Mouse (Mus musculus) spleen, adult 2 months (tissue): ENCODE measurements around the gene H1f0. TPM values are rescaled to one million over a fixed set of nuclear protein-coding genes. Genes with fewer than 3 reads are reported as not detected.
A peak's percentile ranks its signal among the peaks of the same experiment; 100 is the strongest.

ENCODE experiments used
- DNase-seq, 2 experiments: peaks; one replicate each; pipeline versions ENCODE4 v3.0.0 to v3.0.0-alpha.2; 2012 to 2021; ENCODE audit warnings: low spot score in 2 of 2, low read depth in 1 of 2
- H3K27ac ChIP-seq: fragments of 200-500 bp; 2 replicates; pipeline ENCODE4 v1.5.1; 2012; ENCODE audit warnings: low read length, inconsistent platforms; ENCODE audit not compliant: insufficient read depth
- H3K27me3 ChIP-seq: fragments of 200-500 bp; 2 replicates; pipeline ENCODE4 v1.6.1; 2012; ENCODE audit warnings: mild to moderate bottlenecking, moderate library complexity, low read length, inconsistent platforms; ENCODE audit not compliant: control insufficient read depth, insufficient read depth
- H3K36me3 ChIP-seq: fragments of 200-500 bp; 2 replicates; pipeline ENCODE4 v1.6.1; 2012; ENCODE audit warnings: mild to moderate bottlenecking, low read length, inconsistent platforms; ENCODE audit not compliant: control insufficient read depth, insufficient read depth
- H3K4me1 ChIP-seq: fragments of 200-500 bp; 2 replicates; pipeline ENCODE4 v1.6.1; 2011; ENCODE audit warnings: inconsistent platforms; ENCODE audit not compliant: control insufficient read depth, insufficient read depth, insufficient read length
- H3K4me3 ChIP-seq: fragments of 200-500 bp; 2 replicates; pipeline ENCODE4 v1.5.1; 2011; ENCODE audit warnings: mild to moderate bottlenecking, inconsistent platforms; ENCODE audit not compliant: insufficient read depth, insufficient read length; ENCODE audit errors: extremely low read depth
- CTCF ChIP-seq: fragments of 200-500 bp; IDR thresholded peaks from 2 replicates; pipeline ENCODE4 v1.5.1; 2011; ENCODE audit warnings: mild to moderate bottlenecking, inconsistent platforms; ENCODE audit not compliant: insufficient read depth, insufficient read length, insufficient replicate concordance; ENCODE audit errors: extremely low read depth
- POLR2A ChIP-seq: fragments of 200-500 bp; IDR thresholded peaks from 2 replicates; pipeline ENCODE4 v1.6.1; 2011; ENCODE audit warnings: low read depth, low read length, inconsistent platforms
- WGBS: fragments of 180-500 bp; shearing (Covaris S2); methylation state at CpG from one replicate; pipeline ENCODE4 v1.1.7; 2018; 5-methylcytosine and 5-hydroxymethylcytosine counted together
- polyA plus RNA-seq: library from polyadenylated mRNA; depleted of rRNA; stranded (reverse); fragments of >200 nt; gene quantifications from 2 replicates; pipeline ENCODE4 v1.2.3, GENCODE M21; 2012

H1f0 gene
- polyA plus RNA-seq, 1 experiment = 14.3 TPM

GRCm38 (mm10) chr15:79057850-79058249 lies 29.6 kb downstream of the H1f0 start:
- TF ChIP-seq CTCF (no peak), POLR2A (no peak)
- no peak for DNase-seq
- no peak overlapping the region for H3K27ac ChIP-seq
- no peak overlapping the region for H3K4me3 ChIP-seq
- peaks cover 2% of the 10 kb centered on the region; the same call in 1 of the 2 replicates for H3K4me1 ChIP-seq
- 85% methylated on average over 6 of the region's 6 CpGs for WGBS
- H3K27me3 ChIP-seq = no peaks in the 10 kb centered on the region
- H3K36me3 ChIP-seq = peaks cover 51% of the 10 kb centered on the region

GRCm38 (mm10) chr15:79060887-79061565 lies 32.8 kb downstream of the H1f0 start:
- Histone ChIP-seq H3K36me3 (peaks cover 24% of the 10 kb centered on the region), H3K27ac (no peak overlapping the region), H3K4me1 (peaks cover 2% of the 10 kb centered on the region), H3K27me3 (no peaks in the 10 kb centered on the region), H3K4me3 (no peak overlapping the region)
- 88% methylated on average over 14 of the region's 14 CpGs for WGBS
- DNase-seq = no peak
- no peak for TF ChIP-seq POLR2A
- TF ChIP-seq CTCF = no peak

- Histone ChIP-seq H3K27ac (peak within 1 kb of the TSS; percentile 81), H3K27me3 (no peaks in the 10 kb centered on the region), H3K36me3 (peaks cover 16% of the 10 kb centered on the region), H3K4me3 (peak within 1 kb of the TSS; percentile 98), H3K4me1 (peaks cover 2% of the 10 kb centered on the region)
- WGBS = under 1% methylated on average over 80 of the region's 80 CpGs
- peak; percentile 96 to 99 for DNase-seq
- TF ChIP-seq CTCF (no peak), POLR2A (peak; percentile 36; the same call in 1 of the 2 replicates)
Observed at GRCm38 (mm10) chr15:79062376-79063159, 34.3 kb downstream of the H1f0 start, which contains the start of gene Ankrd54. TSS of gene Ankrd54 (minus strand) at chr15:79062893.

GRCm38 (mm10) chr15:79063160-79063740 lies 35.0 kb downstream of the H1f0 start:
- WGBS = 8% methylated on average over 14 of the region's 14 CpGs
- Histone ChIP-seq H3K27ac (peak overlapping the region; percentile 6; the same call in 1 of the 2 replicates), H3K36me3 (peaks cover 14% of the 10 kb centered on the region), H3K4me1 (peaks cover 2% of the 10 kb centered on the region), H3K27me3 (no peaks in the 10 kb centered on the region), H3K4me3 (peak overlapping the region; percentile 24)
- TF ChIP-seq POLR2A = no peak
- no peak for TF ChIP-seq CTCF
- no peak for DNase-seq

- no peak for DNase-seq
- Histone ChIP-seq H3K4me3 (no peak overlapping the region), H3K36me3 (peaks cover 4% of the 10 kb centered on the region), H3K27ac (no peak overlapping the region), H3K27me3 (no peaks in the 10 kb centered on the region), H3K4me1 (peaks cover 2% of the 10 kb centered on the region)
- TF ChIP-seq POLR2A = no peak
- TF ChIP-seq CTCF = no peak
- WGBS = 77% methylated on average over 8 of the region's 8 CpGs
Observed at GRCm38 (mm10) chr15:79065086-79065770, 37.0 kb downstream of the H1f0 start.

- WGBS = 74% methylated on average over 2 of the region's 2 CpGs
- H3K36me3 ChIP-seq = no peaks in the 10 kb centered on the region
- peaks cover 2% of the 10 kb centered on the region for H3K4me1 ChIP-seq
- H3K27ac ChIP-seq = no peak overlapping the region
- no peaks in the 10 kb centered on the region for H3K27me3 ChIP-seq
- TF ChIP-seq CTCF (no peak), POLR2A (no peak)
- no peak overlapping the region for H3K4me3 ChIP-seq
- no peak for DNase-seq
Observed at GRCm38 (mm10) chr15:79066276-79066675, 38.0 kb downstream of the H1f0 start.
